Mouse (Mus musculus) CH12.LX (cell line): Measurements from ENCODE around the gene Tfdp1. TPM values are rescaled to one million over a fixed set of nuclear protein-coding genes. Genes with fewer than 3 reads are reported as not detected.

Experiments
- DNase-seq: peaks from one replicate; pipeline ENCODE4 v3.0.0-alpha.2; 2013; ENCODE audit errors: extremely low read depth
- H3K27ac ChIP-seq: 2 replicates; pipeline ENCODE4 v1.5.1; 2012; ENCODE audit warnings: low read depth, mild to moderate bottlenecking, control low read depth, moderate library complexity; ENCODE audit not compliant: insufficient read depth
- H3K27me3 ChIP-seq: replicated peaks from 2 replicates; pipeline ENCODE3; 2012; ENCODE audit warnings: inconsistent platforms
- H3K36me3 ChIP-seq, 2 experiments: replicated peaks in 1 of 2; 2 replicates each; pipeline versions ENCODE3 to v1.6.1; 2012; ENCODE audit warnings: inconsistent platforms in 1 of 2, low read length in 1 of 2, mild to moderate bottlenecking in 1 of 2, mixed read lengths in 1 of 2, moderate library complexity in 1 of 2; ENCODE audit not compliant: control insufficient read depth in 1 of 2, insufficient read depth in 1 of 2
- H3K4me1 ChIP-seq, 2 experiments: 2 replicates each; pipeline ENCODE4 v1.6.1; 2012; ENCODE audit warnings: inconsistent platforms in 1 of 2, moderate library complexity in 1 of 2; ENCODE audit not compliant: insufficient read depth in 2 of 2, control insufficient read depth in 1 of 2
- H3K4me2 ChIP-seq: 2 replicates; pipeline ENCODE4 v1.6.1; 2012; ENCODE audit warnings: low read depth, mild to moderate bottlenecking, control low read depth; ENCODE audit not compliant: poor library complexity, insufficient read depth, severe bottlenecking
- H3K4me3 ChIP-seq, 3 experiments: fragments of 150-350 bp in 1 of 3; sonication (generic) in 1 of 3; replicated peaks in 1 of 3; 2 replicates each; pipeline versions ENCODE3 to v1.5.1; 2011 to 2012; ENCODE audit warnings: low read depth in 2 of 3, low read length in 2 of 3, mild to moderate bottlenecking in 2 of 3, moderate library complexity in 2 of 3, control low read depth in 1 of 3, improper control_type of control experiment in 1 of 3, inconsistent platforms in 1 of 3, mixed read lengths in 1 of 3; ENCODE audit not compliant: poor library complexity in 1 of 3
- H3K79me2 ChIP-seq: replicated peaks from 2 replicates; pipeline ENCODE4 v1.6.1; 2012; ENCODE audit warnings: mild to moderate bottlenecking, moderate library complexity; ENCODE audit not compliant: control insufficient read depth, poor library complexity, insufficient read depth, severe bottlenecking; ENCODE audit errors: extremely low read depth
- H3K9ac ChIP-seq: 2 replicates; pipeline ENCODE4 v1.6.1; 2012; ENCODE audit warnings: low read depth, mild to moderate bottlenecking, control low read depth, moderate library complexity; ENCODE audit not compliant: insufficient read depth
- H3K9me3 ChIP-seq: replicated peaks from 2 replicates; pipeline ENCODE3; 2012; ENCODE audit warnings: low read length, inconsistent platforms, mixed read lengths
- BHLHE40 ChIP-seq: IDR thresholded peaks from 2 replicates; pipeline ENCODE4 v1.6.1; 2011; ENCODE audit warnings: mild to moderate bottlenecking, low read depth, low read length, improper control_type of control experiment
- CHD2 ChIP-seq: IDR thresholded peaks from 2 replicates; pipeline ENCODE4 v1.6.1; 2011; ENCODE audit warnings: low read length, improper control_type of control experiment
- E2F4 ChIP-seq: IDR thresholded peaks from 2 replicates; pipeline ENCODE4 v1.6.1; 2011; ENCODE audit warnings: low read depth, low read length, improper control_type of control experiment; ENCODE audit not compliant: insufficient replicate concordance
- ETS1 ChIP-seq: conservative IDR thresholded peaks from 2 replicates; pipeline ENCODE4 v1.6.1; 2012; ENCODE audit warnings: low read depth, mild to moderate bottlenecking, inconsistent platforms, low read length, improper control_type of control experiment, moderate library complexity
- GABPA ChIP-seq: IDR thresholded peaks from 2 replicates; pipeline ENCODE4 v1.6.1; 2012; ENCODE audit warnings: low read depth, low read length, improper control_type of control experiment, inconsistent platforms; ENCODE audit not compliant: insufficient replicate concordance
- IRF4 ChIP-seq: IDR thresholded peaks from 2 replicates; pipeline ENCODE4 v1.6.1; 2014; ENCODE audit warnings: low read depth, mild to moderate bottlenecking, inconsistent platforms, low read length, improper control_type of control experiment
- KAT2A ChIP-seq: IDR thresholded peaks from 2 replicates; pipeline ENCODE4 v1.6.1; 2012; ENCODE audit warnings: low read length, improper control_type of control experiment, inconsistent platforms; ENCODE audit not compliant: insufficient replicate concordance
- NRF1 ChIP-seq: IDR thresholded peaks from 2 replicates; pipeline ENCODE4 v1.6.1; 2014; ENCODE audit warnings: low read depth, mild to moderate bottlenecking, inconsistent platforms, low read length, improper control_type of control experiment, moderate library complexity
- POLR2A ChIP-seq: IDR thresholded peaks from 2 replicates; pipeline ENCODE4 v1.6.1; 2011; ENCODE audit warnings: low read depth, mild to moderate bottlenecking, improper control_type of control experiment, low read length
- RCOR1 ChIP-seq: conservative IDR thresholded peaks from 2 replicates; pipeline ENCODE4 v1.6.1; 2012; ENCODE audit warnings: low read depth, mild to moderate bottlenecking, inconsistent platforms, low read length, improper control_type of control experiment
- TBP ChIP-seq: conservative IDR thresholded peaks from 2 replicates; pipeline ENCODE4 v1.6.1; 2011; ENCODE audit warnings: low read depth, low read length, improper control_type of control experiment
- TCF12 ChIP-seq: IDR thresholded peaks from 2 replicates; pipeline ENCODE4 v1.6.1; 2014; ENCODE audit warnings: low read depth, mild to moderate bottlenecking, inconsistent platforms, low read length, improper control_type of control experiment
- USF1 ChIP-seq: IDR thresholded peaks from 2 replicates; pipeline ENCODE4 v1.6.1; 2014; ENCODE audit warnings: low read depth, mild to moderate bottlenecking, inconsistent platforms, low read length, improper control_type of control experiment
- ZMIZ1 ChIP-seq: IDR thresholded peaks from 2 replicates; pipeline ENCODE4 v1.6.1; 2012; ENCODE audit warnings: low read depth, mild to moderate bottlenecking, inconsistent platforms, low read length, improper control_type of control experiment
- ZNF384 ChIP-seq: IDR thresholded peaks from 2 replicates; pipeline ENCODE4 v1.6.1; 2012; ENCODE audit warnings: low read depth, low read length, improper control_type of control experiment, inconsistent platforms
- dilution Hi-C: fragments of 300-500 bp; cut with MboI; formaldehyde crosslinking; loops from 2 replicates; pipeline ENCODE4 v1.14.3; 2020; ENCODE audit warnings: low sequenced_read_pairs; ENCODE audit not compliant: extremely low pct_unique_long_range_greater_than_20kb, extremely low pct_ligation_motif_present
- in situ Hi-C: fragments of 300-500 bp; cut with MboI; formaldehyde crosslinking; loops from 3 replicates; pipeline ENCODE4 v1.14.3; 2019; ENCODE audit warnings: low sequenced_read_pairs, low pct_ligation_motif_present, low pct_unique_long_range_greater_than_20kb, mixed read lengths
- polyA plus RNA-seq: library from polyadenylated mRNA; unstranded; fragments of >175 nt; gene quantifications from 2 replicates; pipeline ENCODE4 v1.2.1, GENCODE M21; 2012; ENCODE audit warnings: low read depth; ENCODE audit not compliant: insufficient read length
- total RNA-seq, 2 experiments: library from RNA; depleted of rRNA; stranded (reverse); fragments of 300-350 nt in 1 of 2; fragments of >200 nt in 1 of 2; gene quantifications; 2 replicates each; pipeline ENCODE4 v1.2.3; 2012 to 2014

Gene Tfdp1
- total and polyA plus RNA-seq, 3 experiments: 189 to 338 (median 301) TPM

GRCm38 (mm10) chr8:13393869-13394268 lies 55.3 kb downstream of the Tfdp1 start:
- dilution Hi-C loops (no loop called here), in situ Hi-C loops (no loop called here)
- no peaks in the 10 kb centered on the region for H3K79me2 ChIP-seq
- H3K27me3 ChIP-seq: no peaks in the 10 kb centered on the region
- no peak overlapping the region for H3K9ac ChIP-seq
- no peak for TF ChIP-seq GABPA
- TF ChIP-seq POLR2A: no peak
- no peak for TF ChIP-seq NRF1
- no peak for TF ChIP-seq USF1
- no peak for TF ChIP-seq ZMIZ1
- no peak for TF ChIP-seq IRF4
- no peak for TF ChIP-seq RCOR1
- TF ChIP-seq ZNF384: no peak
- TF ChIP-seq KAT2A: no peak
- TF ChIP-seq E2F4: no peak
- no peak for TF ChIP-seq ETS1
- no peak for TF ChIP-seq BHLHE40
- TF ChIP-seq CHD2: no peak
- no peak overlapping the region for H3K4me2 ChIP-seq
- DNase-seq: no peak
- H3K9me3 ChIP-seq: peaks cover 4% of the 10 kb centered on the region
- H3K4me1 ChIP-seq: peaks cover under 1 to 5% of the 10 kb centered on the region in 2 experiments
- H3K36me3 ChIP-seq: no peaks in the 10 kb centered on the region
- no peak overlapping the region for H3K4me3 ChIP-seq
- no peak overlapping the region for H3K27ac ChIP-seq

- DNase-seq: no peak
- no peaks in the 10 kb centered on the region for H3K36me3 ChIP-seq
- no peaks in the 10 kb centered on the region for H3K27me3 ChIP-seq
- no peak within 1 kb of the TSS for H3K9ac ChIP-seq
- dilution Hi-C loops: no loop called here
- TF ChIP-seq TCF12: no peak
- TF ChIP-seq TBP: no peak
- no peak for TF ChIP-seq RCOR1
- TF ChIP-seq, all 38 proteins: peak for 0
- Histone ChIP-seq H3K4me1 (no peaks in the 10 kb centered on the region), H3K9me3 (no peaks in the 10 kb centered on the region), H3K4me3 (no peak within 1 kb of the TSS), H3K27ac (no peak within 1 kb of the TSS), H3K4me2 (no peak within 1 kb of the TSS), H3K79me2 (no peaks in the 10 kb centered on the region)
- in situ Hi-C loops: no loop called here
Observed at GRCm38 (mm10) chr8:13396725-13397124, 58.2 kb downstream of the Tfdp1 start, which contains the start of gene Atp4b. TSS of gene Atp4b (minus strand) at chr8:13396825.
